Mouse (Mus musculus) intestine, postnatal 0 days (tissue): ENCODE measurements around the gene Ndufb7. TPM values are rescaled to one million over a fixed set of nuclear protein-coding genes. Genes with fewer than 3 reads are reported as not detected.
"Not testable (repeated sequence)": the region's sequence is repeated elsewhere in the genome, so short reads cannot be mapped to it uniquely, and the experiment has no call there.

ENCODE experiments used
- ATAC-seq: fragments of 200-750 bp; cut with Nextera tagmentation; 2 replicates; pipeline ENCODE4 v1.8.0; 2017; ENCODE audit warnings: mild to moderate bottlenecking, moderate TSS enrichment, moderate library complexity
- H3K27ac ChIP-seq: fragments of 300-500 bp; sonication (generic); 2 replicates; pipeline ENCODE4 v1.5.1; 2014; ENCODE audit warnings: mild to moderate bottlenecking, low read depth, low read length, moderate library complexity
- H3K27me3 ChIP-seq: fragments of 300-500 bp; sonication (generic); replicated peaks from 2 replicates; pipeline ENCODE4 v1.6.1; 2014; ENCODE audit warnings: low read length, mixed read lengths; ENCODE audit not compliant: control insufficient read depth, insufficient read depth
- H3K36me3 ChIP-seq: fragments of 300-500 bp; sonication (generic); 2 replicates; pipeline ENCODE4 v1.6.1; 2014; ENCODE audit warnings: mild to moderate bottlenecking, moderate library complexity; ENCODE audit not compliant: control insufficient read depth, insufficient read depth
- H3K4me1 ChIP-seq: fragments of 300-500 bp; sonication (generic); replicated peaks from 2 replicates; pipeline ENCODE4 v1.6.1; 2014; ENCODE audit warnings: antibody characterized with exemption, low read length, mixed read lengths; ENCODE audit not compliant: control insufficient read depth, insufficient read depth
- H3K4me2 ChIP-seq: fragments of 300-500 bp; sonication (generic); replicated peaks from 2 replicates; pipeline ENCODE4 v1.6.1; 2014; ENCODE audit warnings: low read depth, mild to moderate bottlenecking, moderate library complexity
- H3K4me3 ChIP-seq: fragments of 300-500 bp; sonication (generic); 2 replicates; pipeline ENCODE4 v1.5.1; 2014; ENCODE audit warnings: low read depth, low read length
- H3K9ac ChIP-seq: fragments of 300-500 bp; sonication (generic); 2 replicates; pipeline ENCODE4 v1.6.1; 2014; ENCODE audit warnings: mild to moderate bottlenecking, low read depth, low read length
- H3K9me3 ChIP-seq: fragments of 300-500 bp; sonication (generic); 2 replicates; pipeline ENCODE4 v1.6.1; 2016; ENCODE audit warnings: mixed run types; ENCODE audit not compliant: control insufficient read depth
- CTCF ChIP-seq: sonication (generic); IDR thresholded peaks from 2 replicates; pipeline ENCODE4 v1.5.1; 2016; ENCODE audit warnings: low read depth, mild to moderate bottlenecking, control low read depth, antibody characterized with exemption, moderate library complexity
- WGBS: fragments of 180-500 bp; shearing (Covaris S2); extraction: QIAGEN DNeasy Blood & Tissue Kit; methylation state at CpG from one replicate; pipeline ENCODE4 v1.1.7; 2014; 5-methylcytosine and 5-hydroxymethylcytosine counted together
- polyA plus RNA-seq: library from polyadenylated mRNA; unstranded; fragments of >200 nt; fragmentation: Nextera tagmentation; extraction: Ambion mirVana; gene quantifications from 2 replicates; pipeline ENCODE4 v1.2.1, GENCODE M21; 2015

The Ndufb7 gene
- polyA plus RNA-seq: 579 and 585 TPM in 2 replicates

DNA sequence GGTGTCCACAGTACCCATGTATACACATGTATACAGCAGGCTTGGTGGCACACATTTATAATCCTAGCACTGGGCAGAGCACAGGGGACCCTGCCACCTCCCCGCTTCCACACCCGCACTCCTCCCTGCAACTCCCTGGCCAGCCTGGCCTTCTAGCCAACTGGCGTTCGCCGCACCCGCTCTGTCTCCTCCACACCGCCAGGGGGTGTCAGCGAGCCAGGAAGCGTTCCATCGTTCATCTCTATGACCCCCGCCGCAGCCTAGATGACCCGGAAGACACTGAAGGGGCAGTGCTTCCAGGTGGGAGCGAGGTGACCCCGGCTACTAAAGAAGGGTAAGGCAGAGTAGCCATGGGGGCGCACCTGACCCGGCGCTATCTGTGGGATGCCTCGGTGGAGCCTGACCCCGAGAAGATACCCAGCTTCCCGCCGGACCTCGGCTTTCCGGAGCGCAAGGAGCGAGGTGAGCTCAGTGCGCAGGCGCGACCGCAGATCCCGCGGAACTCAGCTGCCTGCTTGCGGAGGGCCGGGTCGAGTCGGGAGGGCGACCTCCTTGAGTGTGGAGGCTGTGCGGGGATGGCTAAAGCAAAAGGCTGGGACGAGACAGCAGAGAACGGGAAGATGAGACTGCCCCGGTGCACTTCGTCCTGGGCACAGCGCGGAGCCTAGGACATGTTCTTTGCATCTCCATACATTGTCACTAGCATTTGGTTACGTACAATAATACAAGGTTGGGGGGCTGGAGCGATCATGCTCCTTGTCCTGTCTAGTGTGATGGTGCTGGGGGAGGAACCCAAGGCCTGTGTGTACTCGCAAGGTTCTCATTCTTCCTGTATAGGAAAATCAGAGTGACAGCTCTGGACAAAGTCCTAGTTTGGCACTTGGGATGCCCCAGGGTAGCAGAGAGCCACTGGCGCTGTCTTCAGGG, at the start of gene Ndufb7:
Ndufb7 (plus strand) TSS at position 203 of the 927 bp plus-strand sequence.
- peak within 1 kb of the TSS; percentile 79 for H3K27ac ChIP-seq
- H3K4me1 ChIP-seq: no peaks in the 10 kb centered on the region; the same call in 1 of the 2 replicates
- H3K9me3 ChIP-seq: no peaks in the 10 kb centered on the region
- peak within 1 kb of the TSS; percentile 78 for H3K4me2 ChIP-seq
- peak; percentile 100 for TF ChIP-seq CTCF
- no peaks in the 10 kb centered on the region for H3K27me3 ChIP-seq
- WGBS: under 1% methylated on average over 48 of the region's 48 CpGs
- ATAC-seq: peak; percentile 84
- H3K4me3 ChIP-seq: peak within 1 kb of the TSS; percentile 78
- H3K36me3 ChIP-seq: peaks cover 22% of the 10 kb centered on the region
- peak within 1 kb of the TSS; percentile 85 for H3K9ac ChIP-seq

DNA sequence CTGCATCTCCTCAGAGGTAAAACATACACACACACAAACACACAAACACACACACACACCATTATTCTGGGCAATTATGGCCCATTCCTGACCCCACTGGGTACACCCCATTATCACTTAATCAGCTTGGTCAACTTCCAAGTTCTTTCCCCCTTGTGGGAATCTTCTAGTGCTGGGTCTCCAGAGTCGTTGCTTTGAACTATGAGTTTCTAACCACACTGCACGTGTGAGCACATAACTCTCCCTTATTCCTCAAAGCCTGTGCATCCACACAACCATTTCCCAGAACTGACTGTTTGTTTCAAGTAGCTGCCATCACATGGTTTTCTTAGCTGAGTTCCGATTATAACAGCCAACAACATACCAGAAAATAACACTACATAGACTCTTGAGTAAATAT, 46.0 kb upstream of the Ndufb7 start:
- Histone ChIP-seq H3K9me3 (no peaks in the 10 kb centered on the region), H3K4me1 (no peaks in the 10 kb centered on the region), H3K9ac (no peak overlapping the region), H3K4me3 (no peak overlapping the region), H3K27me3 (no peaks in the 10 kb centered on the region), H3K27ac (no peak overlapping the region), H3K4me2 (no peak overlapping the region), H3K36me3 (no peaks in the 10 kb centered on the region)
- 39% methylated on average over 3 of the region's 3 CpGs for WGBS
- TF ChIP-seq CTCF: no peak
- ATAC-seq: no peak

DNA sequence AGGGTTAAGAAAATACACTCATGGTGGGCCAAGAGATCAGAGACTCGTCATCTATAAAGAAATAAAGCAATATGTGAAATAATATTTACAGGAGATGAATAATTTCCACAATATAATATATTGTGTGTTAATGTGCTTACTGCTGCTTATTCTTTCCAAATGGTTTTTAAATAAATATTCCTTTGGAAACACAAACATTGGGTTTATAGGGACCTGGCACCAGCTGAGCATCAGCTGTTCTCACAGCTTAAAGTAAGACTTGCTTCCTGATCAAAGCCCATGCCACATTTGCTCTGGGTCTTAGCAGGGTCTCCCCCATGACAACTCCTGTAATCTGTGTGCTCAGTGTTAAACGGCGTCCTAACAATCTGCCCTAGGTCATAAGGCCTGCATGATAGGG, 45.6 kb upstream of the Ndufb7 start:
- H3K4me1 ChIP-seq, H3K9ac ChIP-seq, H3K9me3 ChIP-seq, H3K4me2 ChIP-seq, H3K36me3 ChIP-seq, H3K4me3 ChIP-seq, H3K27me3 ChIP-seq, H3K27ac ChIP-seq, ATAC-seq: not testable (repeated sequence)
- 55% methylated on average over 3 of the region's 3 CpGs for WGBS

DNA sequence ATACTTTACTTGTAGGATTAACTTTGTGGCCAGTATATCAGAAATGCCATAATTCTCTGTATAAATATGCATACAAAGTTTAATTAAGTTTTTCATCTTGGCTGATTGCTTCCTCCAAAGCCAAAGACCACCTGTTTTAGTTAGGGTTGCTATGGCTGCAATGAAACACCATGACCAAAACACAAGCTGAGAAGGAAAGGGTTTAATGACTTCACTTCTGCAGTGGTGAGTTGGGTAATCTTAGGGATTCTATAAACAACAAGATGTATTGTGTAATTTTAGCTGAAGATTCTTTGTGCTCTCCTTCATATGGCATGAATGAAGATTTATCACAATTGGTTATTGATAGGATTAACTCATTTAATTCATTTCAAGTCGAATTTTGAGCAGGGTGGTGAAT, 45.2 kb upstream of the Ndufb7 start:
- Histone ChIP-seq H3K27ac (no peak overlapping the region), H3K4me3 (no peak overlapping the region), H3K36me3 (no peaks in the 10 kb centered on the region), H3K9me3 (no peaks in the 10 kb centered on the region), H3K9ac (no peak overlapping the region), H3K4me1 (no peaks in the 10 kb centered on the region), H3K27me3 (no peaks in the 10 kb centered on the region), H3K4me2 (no peak overlapping the region)
- WGBS: 31% methylated on average over 1 of the region's 1 CpGs
- no peak for ATAC-seq
- TF ChIP-seq CTCF: no peak

DNA sequence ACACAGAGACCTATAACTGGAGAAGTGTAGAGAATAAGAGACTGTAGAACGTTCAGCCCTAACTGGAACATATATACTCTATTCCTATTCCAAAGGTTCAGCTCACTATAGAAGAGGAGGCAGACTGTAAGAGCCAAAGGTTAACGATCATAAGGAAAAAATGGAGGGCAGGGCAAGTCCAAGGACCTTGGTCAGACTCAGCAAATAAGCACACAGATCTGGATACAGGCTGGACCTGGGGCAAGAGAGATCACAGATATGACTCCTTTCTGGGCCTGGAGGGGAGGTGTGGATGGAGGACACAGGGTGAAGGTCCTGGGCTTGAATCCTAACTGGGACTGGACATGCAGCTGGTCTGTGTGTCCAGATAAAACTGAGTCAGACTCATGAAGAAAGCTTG, 31.7 kb upstream of the Ndufb7 start:
- Histone ChIP-seq H3K4me3 (no peak overlapping the region), H3K4me2 (no peak overlapping the region), H3K36me3 (no peaks in the 10 kb centered on the region), H3K9me3 (no peaks in the 10 kb centered on the region), H3K4me1 (no peaks in the 10 kb centered on the region), H3K9ac (no peak overlapping the region), H3K27me3 (no peaks in the 10 kb centered on the region), H3K27ac (no peak overlapping the region)
- no peak for TF ChIP-seq CTCF
- ATAC-seq: peak; percentile 54
- 58% methylated on average over 2 of the region's 2 CpGs for WGBS

DNA sequence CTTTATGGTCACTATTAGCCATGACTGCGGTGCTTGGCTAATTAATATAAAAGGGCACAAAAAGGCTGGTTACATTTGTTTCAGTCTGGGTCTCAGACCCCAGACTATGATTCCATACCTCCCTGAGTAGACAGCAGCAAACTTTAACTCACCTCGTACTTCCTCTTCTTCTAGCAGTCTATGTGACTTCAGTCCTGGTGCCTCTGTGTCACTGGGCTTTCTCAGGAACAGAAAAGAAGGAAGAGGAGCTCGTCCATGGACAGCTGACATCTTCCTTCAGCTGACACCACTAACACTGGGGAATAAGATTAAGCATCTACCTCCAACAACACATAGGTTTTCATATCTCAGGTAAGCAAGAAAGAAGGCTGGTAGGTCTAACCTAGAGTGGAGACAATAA, 30.7 kb upstream of the Ndufb7 start, which contains the start of gene Olfr370:
Olfr370 (plus strand) TSS at position 45 of the 400 bp plus-strand sequence.
- Histone ChIP-seq H3K27me3 (no peaks in the 10 kb centered on the region), H3K4me1 (no peaks in the 10 kb centered on the region), H3K36me3 (no peaks in the 10 kb centered on the region), H3K4me3 (no peak within 1 kb of the TSS), H3K9ac (no peak within 1 kb of the TSS), H3K4me2 (no peak within 1 kb of the TSS), H3K9me3 (no peaks in the 10 kb centered on the region), H3K27ac (no peak within 1 kb of the TSS)
- no peak for ATAC-seq
- WGBS: 80% methylated on average over 3 of the region's 3 CpGs
- TF ChIP-seq CTCF: no peak
